Mouse (Mus musculus) macrophage (primary cell): Measurements from ENCODE around the gene Topors. TPM values are rescaled to one million over a fixed set of nuclear protein-coding genes. Genes with fewer than 3 reads are reported as not detected.

Experiments
- polyA plus RNA-seq: library from polyadenylated mRNA; stranded (reverse); fragments of 250-400 nt; gene quantifications from 3 replicates; pipeline ENCODE4 v1.2.4, GENCODE M21; 2018; ENCODE audit warnings: inconsistent platforms

The Topors gene
- polyA plus RNA-seq, 1 experiment from 2014 or later = 53.7 TPM

Other genes with a start within 250 kb of the Topors start
- 35.1 to 41.5 TPM (median 40.7 TPM) in 3 replicates for gene Aco1, start 126.8 kb downstream of the Topors start, polyA plus RNA-seq
- 54.8 to 145 TPM (median 63.2 TPM) in 3 replicates for gene Ddx58, start 30.0 kb downstream of the Topors start, polyA plus RNA-seq
- 0.82 to 5.0 TPM (median 4.7 TPM) in 3 replicates for gene Smim27, start 271 bp downstream of the Topors start, polyA plus RNA-seq
- gene Ndufb6, start 9.6 kb upstream of the Topors start, polyA plus RNA-seq = 20.0 to 125 TPM (median 65.2 TPM) in 3 replicates
- 0.08 TPM in 1 of 3 replicates, not detected in the others for gene Tmem215, start 202.3 kb upstream of the Topors start, polyA plus RNA-seq